In the genomic region with DNA sequence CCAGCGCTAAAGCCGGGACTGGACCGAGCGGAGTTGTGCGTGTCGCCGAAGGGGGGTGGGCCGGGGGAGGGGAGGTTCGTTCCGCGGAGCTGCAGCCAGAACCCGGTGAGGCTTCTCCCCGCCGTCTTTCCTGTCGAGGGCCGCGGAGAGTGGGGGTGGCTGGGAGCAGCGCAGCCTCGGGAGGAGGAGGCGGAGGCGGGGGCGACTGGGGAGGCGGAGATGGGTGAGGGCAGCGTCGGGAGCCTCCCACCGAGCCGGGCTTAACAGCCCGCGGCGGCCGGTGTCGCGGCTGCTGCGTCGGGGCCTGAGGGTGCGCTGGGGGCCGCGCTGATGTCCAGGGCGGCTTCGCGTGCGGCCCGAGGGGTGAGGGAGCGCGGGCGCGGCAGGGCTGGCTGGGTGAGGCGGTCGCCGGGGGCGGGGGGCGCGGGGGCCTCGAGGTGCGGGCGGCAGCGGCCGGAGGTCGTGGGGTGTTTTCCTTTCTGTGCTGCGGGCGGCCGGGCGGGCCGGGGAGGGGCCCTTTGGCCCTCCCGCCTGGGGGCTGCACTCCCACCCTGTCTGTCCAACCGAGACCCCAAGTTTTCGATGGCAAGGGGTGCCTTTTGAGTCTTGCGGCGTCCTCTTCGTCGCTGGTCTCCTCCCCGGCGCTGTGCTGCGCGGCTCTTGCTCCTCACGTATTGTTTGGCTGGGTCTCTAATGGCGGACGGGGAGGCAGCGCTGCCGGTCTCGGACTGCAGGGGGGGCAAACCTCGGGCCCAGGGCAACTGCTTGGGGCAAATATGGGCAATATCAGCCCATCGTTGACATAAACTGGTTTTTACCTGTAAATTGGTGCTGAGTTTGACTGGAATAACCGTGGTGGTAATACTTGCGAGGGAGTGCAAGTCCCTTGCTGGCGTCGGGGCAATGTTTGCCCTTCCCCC, we compare ENCODE assay signal across 8 mouse cellular contexts. TPM values are rescaled to one million over a fixed set of nuclear protein-coding genes. Genes with fewer than 3 reads are reported as not detected.
DNase-seq lines count a peak whose midpoint lies in the region; ATAC-seq and TF ChIP-seq lines count a peak whose summit lies in the region.
"Not testable (repeated sequence)": the region's sequence is repeated elsewhere in the genome, so short reads cannot be mapped to it uniquely, and the experiment has no call there.

A gene (plus strand): TSS at position 60 of the 920 bp plus-strand sequence.

- H3K9ac ChIP-seq in lung, embryonic 16.5 days (ENCODE audit: low read length) = peak within 1 kb of the TSS; percentile 93

- H3K4me3 ChIP-seq in lung, embryonic 16.5 days (ENCODE audit: low read length) = peak within 1 kb of the TSS; percentile 84
- H3K4me3 ChIP-seq in thymus, adult 2 months (ENCODE audit: control insufficient read depth, insufficient read depth, low read length) = peak within 1 kb of the TSS; percentile 87

- not testable (repeated sequence) for H3K36me3 ChIP-seq in lung, embryonic 16.5 days (ENCODE audit: control insufficient read depth, insufficient read depth, low read length); thymus, adult 2 months (ENCODE audit: control insufficient read depth, insufficient read depth, low read length)

- not testable (repeated sequence) for H3K27me3 ChIP-seq in lung, embryonic 16.5 days (ENCODE audit: control insufficient read depth, insufficient read depth, low read depth, low read length); thymus, adult 2 months (ENCODE audit: control insufficient read depth, insufficient read depth, low read length)

- H3K27ac ChIP-seq in lung, embryonic 16.5 days (ENCODE audit: low read length) = peak within 1 kb of the TSS; percentile 98
- H3K27ac ChIP-seq in thymus, adult 2 months (ENCODE audit: control insufficient read depth, insufficient read depth, low read length) = peak within 1 kb of the TSS; percentile 75

- H3K4me1 ChIP-seq in lung, embryonic 16.5 days (replicated peaks; ENCODE audit: control insufficient read depth, insufficient read depth, low read length); thymus, adult 2 months (replicated peaks; ENCODE audit: control insufficient read depth, insufficient read depth, low read length): not testable (repeated sequence)

- peak; percentile 71; the same call in 1 of the 2 replicates for TF ChIP-seq CTCF in thymus, adult 2 months (IDR thresholded peaks at IDR 0.05; ENCODE audit: borderline replicate concordance, control insufficient read depth, extremely low read depth, insufficient read depth, low read length, poor library complexity)

- DNase-seq in MN1 (ENCODE audit: low spot score) = peak; percentile 79
- peak; percentile 80 for DNase-seq in cerebellum, adult 9-10 months
- peak; percentile 64 for DNase-seq in layer of hippocampus, adult 9-11 months
- peak; percentile 47 for DNase-seq in ovary, adult 18-20 months (ENCODE audit: low spot score)
- peak; percentile 80 for DNase-seq in thymus, adult 2 months

- not testable (repeated sequence) for TF ChIP-seq POLR2A in thymus, adult 2 months (IDR thresholded peaks at IDR 0.05; ENCODE audit: control insufficient read depth, extremely low read depth, insufficient read depth, low read length, poor library complexity)

- H3K9me3 ChIP-seq in lung, embryonic 16.5 days (ENCODE audit: control insufficient read depth, low read length) = not testable (repeated sequence)

- peak within 1 kb of the TSS; percentile 79 for H3K4me2 ChIP-seq in lung, embryonic 16.5 days (ENCODE audit: low read depth, low read length)

- 1% methylated on average over 38 of the region's 87 CpGs for WGBS in lung, embryonic 16.5 days
- 1% methylated on average over 52 of the region's 87 CpGs for WGBS in thymus, adult 2 months

- ATAC-seq in frontal cortex, adult (ENCODE audit: low TSS enrichment) = peak; percentile 38
- ATAC-seq in hematopoietic stem cell, adult 5-6 weeks (replicated peaks in 1 of 2; ENCODE audit: insufficient read depth in 1 of 2, low FRiP score in 2 of 2, low TSS enrichment in 1 of 2, low read depth in 1 of 2, poor library complexity in 2 of 2, severe bottlenecking in 2 of 2) = peak; percentile 32 to 49; a peak in 3 of 4 replicates
- peak; percentile 18 for ATAC-seq in lung, embryonic 16.5 days (ENCODE audit: low read depth)

RNA-seq across cellular contexts. Expression of the gene that starts here (rescaled TPM):
- 44.2 and 64.1 TPM in 2 replicates for total RNA-seq in hematopoietic stem cell, adult 5-6 weeks (2017)
- 43.0 and 48.5 TPM in 2 replicates for polyA plus RNA-seq in lung, embryonic 16.5 days (2015; fragmentation: Nextera tagmentation; extraction: Ambion mirVana)
- polyA plus RNA-seq in thymus, adult 2 months (2012; rRNA removed) = 15.3 and 16.6 TPM in 2 replicates

Comparison
In these comparisons a context has a peak if more than half of its experiments do, and no peak if none do; other contexts are left out.
1. Peak in every context shown above with its lines: DNase-seq, ATAC-seq, H3K4me3 ChIP-seq and H3K27ac ChIP-seq.